Mouse (Mus musculus): Measurements from ENCODE around the gene Ntsr2.

DNA sequence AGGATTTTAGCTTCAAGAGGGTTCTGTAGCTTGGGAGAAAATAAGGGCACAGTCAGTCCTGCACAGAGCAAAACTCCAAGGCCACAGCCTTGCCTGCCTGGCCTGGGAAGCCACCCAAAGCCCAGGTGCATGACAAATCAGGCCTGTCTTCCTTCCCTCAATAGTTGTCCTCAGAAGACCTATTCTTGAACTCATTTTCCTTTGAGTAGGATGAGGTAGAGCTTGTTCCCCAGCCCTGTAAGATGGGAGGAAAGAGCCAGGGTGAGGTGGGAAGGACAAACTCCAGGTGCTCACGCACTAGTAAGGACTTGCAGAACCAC lies 22.4 kb upstream of the Ntsr2 start:
- TF ChIP-seq POLR2A (IDR thresholded peaks at IDR 0.05; ENCODE audit: control insufficient read depth, extremely low read depth, insufficient read depth, low read length, poor library complexity) (no peak), CTCF (IDR thresholded peaks at IDR 0.05; ENCODE audit: borderline replicate concordance, control insufficient read depth, extremely low read depth, insufficient read depth, low read length, poor library complexity) (no peak)
